Mouse (Mus musculus) bone marrow, adult 2 months (tissue): ENCODE measurements around the gene Tnfaip2. TPM values are rescaled to one million over a fixed set of nuclear protein-coding genes. Genes with fewer than 3 reads are reported as not detected.
A peak's percentile ranks its signal among the peaks of the same experiment; 100 is the strongest.

Experiments used
- H3K27ac ChIP-seq: fragments of 200-500 bp; 2 replicates; pipeline ENCODE4 v1.5.1; 2012; ENCODE audit warnings: low read depth, mild to moderate bottlenecking, control low read depth, inconsistent platforms, low read length; ENCODE audit not compliant: control insufficient read depth, poor library complexity, insufficient read depth
- H3K4me1 ChIP-seq: fragments of 200-500 bp; 2 replicates; pipeline ENCODE4 v1.6.1; 2011; ENCODE audit warnings: low read length; ENCODE audit not compliant: control insufficient read depth, insufficient read depth
- H3K4me3 ChIP-seq: fragments of 200-500 bp; replicated peaks from 2 replicates; pipeline ENCODE3; 2011; ENCODE audit warnings: mild to moderate bottlenecking, low read depth, low read length, control low read depth; ENCODE audit not compliant: control insufficient read depth
- CTCF ChIP-seq: fragments of 200-500 bp; IDR thresholded peaks from 2 replicates; pipeline ENCODE4 v1.5.1; 2011; ENCODE audit warnings: low read length, control low read depth; ENCODE audit not compliant: control insufficient read depth, insufficient read depth
- POLR2A ChIP-seq: fragments of 200-500 bp; IDR thresholded peaks from 2 replicates; pipeline ENCODE4 v1.6.1; 2011; ENCODE audit warnings: low read depth, mild to moderate bottlenecking, control low read depth, low read length, borderline replicate concordance; ENCODE audit not compliant: control insufficient read depth
- WGBS: fragments of 180-500 bp; shearing (Covaris S2); methylation state at CpG from one replicate; pipeline ENCODE4 v1.1.7; 2018; 5-methylcytosine and 5-hydroxymethylcytosine counted together
- polyA plus RNA-seq: library from polyadenylated mRNA; stranded (reverse); fragments of >200 nt; gene quantifications from 2 replicates; pipeline ENCODE4 v1.2.4, GENCODE M21; 2011; ENCODE audit warnings: low replicate concordance; ENCODE audit not compliant: missing spikeins, insufficient read depth, insufficient read length

The Tnfaip2 gene
- polyA plus RNA-seq, 1 experiment: 149 TPM

- TF ChIP-seq CTCF (no peak), POLR2A (no peak)
- Histone ChIP-seq H3K4me3 (peak overlapping the region; percentile 42), H3K4me1 (peaks cover 19% of the 10 kb centered on the region; the same call in 1 of the 2 replicates), H3K27ac (peak overlapping the region; percentile 92)
- 9% methylated on average over 5 of the region's 5 CpGs for WGBS
Observed at GRCm38 (mm10) chr12:111437222-111437900, 4.9 kb upstream of the Tnfaip2 start.

- no peak for TF ChIP-seq CTCF
- TF ChIP-seq POLR2A: no peak
- Histone ChIP-seq H3K4me3 (no peak overlapping the region), H3K27ac (no peak overlapping the region), H3K4me1 (peaks cover 15% of the 10 kb centered on the region; the same call in 1 of the 2 replicates)
- 80% methylated on average over 6 of the region's 6 CpGs for WGBS
Observed at GRCm38 (mm10) chr12:111438850-111439249, 3.4 kb upstream of the Tnfaip2 start.

DNA sequence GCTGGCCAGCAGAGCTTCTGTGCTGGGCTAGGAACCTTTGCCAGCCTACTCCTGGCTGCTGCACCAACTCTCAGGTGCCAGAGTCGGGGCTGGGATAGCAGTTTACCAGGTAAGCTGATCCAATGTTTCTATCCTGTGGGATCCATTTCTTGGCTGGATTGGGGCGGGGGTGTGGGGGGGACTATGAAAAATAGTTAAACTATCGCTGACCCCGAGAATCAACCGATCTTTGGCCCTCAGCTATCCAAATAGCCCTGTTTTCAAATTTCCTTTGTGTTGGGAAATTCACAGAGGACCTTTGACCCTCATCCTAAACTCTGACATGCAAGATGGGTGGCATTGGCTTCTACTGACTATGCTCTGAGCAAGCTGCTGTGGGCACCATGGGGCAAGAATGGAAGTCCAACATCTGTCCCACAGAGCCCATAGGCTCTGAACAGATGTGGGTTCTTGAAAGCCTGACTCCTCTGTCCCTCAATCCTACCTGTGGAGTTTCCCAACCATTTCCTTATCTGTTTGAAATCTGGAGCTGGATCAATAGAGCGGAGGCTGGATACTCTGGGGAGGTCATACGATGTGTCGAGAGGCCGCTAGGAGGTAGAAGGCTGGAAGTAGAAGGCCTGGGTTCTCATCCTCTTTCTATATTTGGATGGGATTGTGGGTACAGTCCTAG, 1.4 kb upstream of the Tnfaip2 start:
- Histone ChIP-seq H3K4me1 (peaks cover 8% of the 10 kb centered on the region; the same call in 1 of the 2 replicates), H3K4me3 (no peak overlapping the region), H3K27ac (no peak overlapping the region)
- TF ChIP-seq CTCF (no peak), POLR2A (no peak)
- WGBS: 89% methylated on average over 9 of the region's 9 CpGs

- WGBS: 54% methylated on average over 3 of the region's 3 CpGs
- no peak for TF ChIP-seq POLR2A
- TF ChIP-seq CTCF: no peak
- Histone ChIP-seq H3K4me3 (no peak overlapping the region), H3K27ac (peak overlapping the region; percentile 94), H3K4me1 (peaks cover 7% of the 10 kb centered on the region; the same call in 1 of the 2 replicates)
Observed at GRCm38 (mm10) chr12:111441523-111441922, 746 bp upstream of the Tnfaip2 start.

DNA sequence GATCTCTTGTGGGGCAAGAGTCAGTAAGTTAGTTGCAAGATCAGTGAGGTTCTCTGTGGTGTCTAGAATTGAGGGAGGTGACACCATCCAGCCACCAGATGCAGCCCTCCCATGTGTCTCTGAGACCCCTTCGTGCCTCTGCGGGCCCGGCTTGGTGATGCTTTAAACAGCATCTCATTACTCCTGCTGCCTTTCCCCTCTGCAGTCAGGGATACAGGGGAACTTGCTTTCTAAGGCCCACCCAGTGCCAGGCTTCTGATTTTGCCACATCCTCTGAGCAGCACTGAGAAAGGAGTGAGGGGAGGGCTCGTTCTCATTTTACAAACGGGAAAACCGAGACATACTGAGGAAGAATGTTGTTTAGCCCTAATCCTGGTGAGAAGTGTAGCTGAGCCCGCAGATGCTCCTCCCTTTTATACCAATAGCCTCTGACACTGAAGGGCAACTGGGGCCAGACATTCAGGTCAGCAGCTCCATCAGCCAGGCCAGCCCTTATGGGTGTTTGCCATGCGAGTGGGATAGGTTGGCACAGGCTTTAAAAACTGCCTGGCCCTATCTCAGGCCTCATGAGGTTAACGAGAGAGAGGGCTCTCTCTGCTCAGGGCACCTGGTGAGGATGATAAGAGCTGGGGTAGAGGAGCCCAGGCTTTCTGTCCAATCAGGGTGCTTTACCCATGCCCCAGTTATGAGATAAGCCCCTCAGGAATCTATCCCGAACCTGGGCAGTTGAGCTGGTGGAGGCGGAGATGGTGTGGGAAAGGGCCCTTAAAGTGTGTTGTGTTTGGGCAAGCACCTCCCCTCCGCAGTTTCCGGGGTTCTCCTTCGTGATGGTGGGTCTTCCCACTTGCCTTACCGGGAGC, 972 bp downstream of the Tnfaip2 start:
- 16% methylated on average over 15 of the region's 15 CpGs for WGBS
- TF ChIP-seq POLR2A: no peak; the same call in 1 of the 2 replicates

GRCm38 (mm10) chr12:111443921-111444831, 1.9 kb downstream of the Tnfaip2 start:
- TF ChIP-seq POLR2A (no peak), CTCF (no peak)
- WGBS: 20% methylated on average over 10 of the region's 10 CpGs
- peak overlapping the region; percentile 88 for H3K4me3 ChIP-seq
- H3K4me1 ChIP-seq: peaks cover 3% of the 10 kb centered on the region; the same call in 1 of the 2 replicates
- H3K27ac ChIP-seq: peak overlapping the region; percentile 94

More for the DNA sequence above, 972 bp downstream of the Tnfaip2 start:
- peak overlapping the region; percentile 94 for H3K27ac ChIP-seq
- peaks cover 3% of the 10 kb centered on the region; the same call in 1 of the 2 replicates for H3K4me1 ChIP-seq
- H3K4me3 ChIP-seq: peak overlapping the region; percentile 88

- H3K27ac ChIP-seq: no peak overlapping the region
- WGBS: 50% methylated on average over 52 of the region's 52 CpGs
- peak overlapping the region; percentile 88 for H3K4me3 ChIP-seq
- TF ChIP-seq CTCF: no peak
- TF ChIP-seq POLR2A: no peak; the same call in 1 of the 2 replicates
- H3K4me1 ChIP-seq: peaks cover 4% of the 10 kb centered on the region; the same call in 1 of the 2 replicates
Observed at GRCm38 (mm10) chr12:111445161-111445889, 3.1 kb downstream of the Tnfaip2 start.
